Mouse (Mus musculus): Measurements from ENCODE around the gene Lrrc75b.

Lrrc75b gene

DNA sequence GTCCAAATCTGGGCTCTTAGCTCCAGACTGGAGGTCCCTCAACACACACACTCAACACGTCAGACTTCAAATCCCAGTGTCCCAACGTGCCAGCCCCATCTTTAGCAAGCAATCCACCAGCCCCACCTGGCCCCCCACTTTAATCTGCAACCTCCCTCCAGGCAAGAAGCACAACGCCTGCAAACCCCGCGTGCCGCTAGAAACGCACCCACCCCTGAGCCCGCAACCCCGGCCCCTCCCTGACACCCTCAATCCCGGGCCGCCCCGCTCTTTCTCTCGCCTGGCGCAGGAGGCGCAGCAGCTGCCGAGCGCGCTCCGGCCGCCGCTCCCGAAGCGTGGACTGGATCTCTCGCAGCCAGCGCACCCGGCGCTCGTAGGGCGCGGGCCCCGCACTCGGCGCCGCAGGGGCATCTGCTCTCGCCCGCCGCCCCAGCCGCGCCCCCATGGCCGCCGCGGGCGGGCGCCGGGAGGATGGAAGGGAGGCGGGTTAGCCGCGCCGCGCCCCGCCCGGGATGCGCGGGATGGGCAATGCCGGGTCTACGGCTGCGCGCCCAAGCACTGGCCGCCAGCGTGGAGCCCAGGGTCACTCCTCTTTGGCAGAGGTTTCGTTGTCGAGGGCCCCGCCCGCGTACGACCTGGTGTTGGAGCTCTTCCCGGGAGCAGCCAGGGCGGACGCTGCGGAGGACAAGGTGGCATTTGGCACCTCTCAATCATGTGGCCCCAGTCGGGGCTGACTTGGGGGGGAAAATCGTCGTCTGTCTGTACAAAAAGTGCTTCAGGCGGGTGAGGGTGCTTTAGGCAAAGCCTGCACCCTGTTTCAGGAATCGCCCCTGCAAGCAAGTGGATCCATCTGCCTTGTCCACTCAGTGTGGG, at the start of gene Lrrc75b:
Lrrc75b (minus strand) TSS at position 655 of the 873 bp plus-strand sequence.
- WGBS = under 1% methylated on average over 75 of the region's 75 CpGs

DNA sequence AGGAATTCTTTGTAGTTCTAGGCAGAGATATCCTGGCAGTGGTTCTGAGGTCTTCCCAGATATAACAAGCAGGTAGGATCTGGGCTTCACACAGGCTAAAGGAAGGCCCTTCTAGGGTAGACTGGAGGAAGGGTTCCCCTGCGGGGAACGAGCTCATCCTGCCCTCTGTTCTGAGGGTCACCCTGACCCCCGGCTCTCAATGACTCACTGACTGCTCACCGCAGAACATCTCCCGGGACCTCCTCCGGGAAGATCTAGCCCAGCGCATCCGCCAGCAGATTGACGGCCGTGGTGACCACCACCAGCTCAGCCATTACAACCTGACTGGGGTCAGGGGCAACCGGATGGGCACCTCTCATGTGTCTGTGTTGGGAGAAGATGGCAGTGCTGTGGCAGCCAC, 48.8 kb upstream of the Lrrc75b start:
- 95% methylated on average over 11 of the region's 11 CpGs for whole genome bisulfite sequencing

DNA sequence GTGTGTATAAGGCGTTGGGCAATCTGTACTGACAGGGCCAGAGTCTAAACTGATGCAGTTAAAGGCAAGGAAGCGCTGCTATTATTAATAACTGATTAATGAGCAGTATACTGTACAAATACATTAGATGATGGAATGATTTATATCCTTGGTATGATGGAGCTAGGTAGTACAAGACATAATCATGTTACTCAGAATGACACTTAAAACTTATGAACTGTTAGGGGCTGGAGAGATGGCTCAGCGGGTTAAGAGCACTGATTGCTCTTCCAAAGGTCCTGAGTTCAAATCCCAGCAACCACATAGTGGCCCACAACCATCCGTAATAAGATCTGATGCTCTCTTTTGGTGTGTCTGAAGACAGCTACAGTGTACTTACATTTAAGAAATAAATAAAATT, 47.1 kb upstream of the Lrrc75b start:
- 93% methylated on average over 4 of the region's 4 CpGs for WGBS

DNA sequence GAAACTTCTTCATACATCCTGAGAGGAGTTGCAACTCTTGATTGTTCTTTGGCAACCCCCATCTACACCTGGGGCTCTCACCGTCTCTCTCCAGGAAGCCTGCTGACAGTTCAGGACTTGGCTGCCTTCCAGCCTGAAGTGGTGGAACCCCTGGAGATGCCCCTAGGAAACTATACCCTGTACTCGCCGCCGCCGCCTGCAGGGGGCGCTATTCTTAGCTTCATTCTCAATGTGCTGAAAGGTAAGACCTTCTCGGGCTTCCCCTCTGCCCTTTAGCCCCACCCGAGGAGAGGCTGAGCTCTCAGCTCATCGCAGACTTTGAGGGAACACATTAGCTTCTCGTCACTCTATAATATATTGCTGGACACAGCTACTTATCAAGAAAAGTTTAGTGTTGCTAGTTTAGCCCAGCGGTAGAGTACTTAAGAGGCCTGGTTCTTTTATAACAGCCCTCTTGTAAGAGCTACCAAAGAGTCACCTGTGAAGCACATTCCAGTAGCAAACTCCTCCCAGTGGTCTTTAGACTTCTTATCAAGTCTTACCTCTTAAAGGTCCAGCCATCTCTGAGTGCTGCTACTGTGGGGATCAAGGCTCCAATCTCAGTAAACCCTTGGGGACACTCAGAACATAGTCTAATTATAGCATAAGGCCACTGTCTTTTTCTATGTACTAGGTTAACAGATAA, 45.2 kb upstream of the Lrrc75b start:
- WGBS = 43% methylated on average over 11 of the region's 11 CpGs

DNA sequence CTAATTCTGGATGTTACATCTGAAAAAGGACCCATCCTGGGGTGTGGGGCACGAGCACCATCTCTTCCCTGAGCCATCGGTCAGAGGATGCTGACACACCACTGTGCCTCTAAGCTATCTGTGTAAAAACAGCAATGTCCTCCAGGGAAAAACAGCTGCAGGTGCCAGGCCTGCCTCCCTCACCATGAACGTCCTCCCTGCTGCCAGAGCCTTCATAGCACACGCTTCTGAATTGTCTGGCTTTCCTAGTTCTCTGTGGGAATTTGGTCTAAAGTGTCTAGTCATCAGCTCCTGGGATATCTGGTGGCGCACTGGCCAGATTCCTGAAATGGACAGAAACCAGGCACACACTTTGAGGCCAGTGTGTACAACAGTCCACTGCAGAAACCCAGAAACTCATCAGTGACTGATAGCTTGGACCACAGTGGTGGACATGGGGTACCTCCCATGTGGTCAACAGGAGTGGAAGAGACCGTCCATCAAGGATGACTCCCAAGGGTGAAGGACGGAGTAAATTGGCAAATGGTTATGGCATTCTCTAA, 40.1 kb upstream of the Lrrc75b start:
- 84% methylated on average over 7 of the region's 7 CpGs for WGBS

DNA sequence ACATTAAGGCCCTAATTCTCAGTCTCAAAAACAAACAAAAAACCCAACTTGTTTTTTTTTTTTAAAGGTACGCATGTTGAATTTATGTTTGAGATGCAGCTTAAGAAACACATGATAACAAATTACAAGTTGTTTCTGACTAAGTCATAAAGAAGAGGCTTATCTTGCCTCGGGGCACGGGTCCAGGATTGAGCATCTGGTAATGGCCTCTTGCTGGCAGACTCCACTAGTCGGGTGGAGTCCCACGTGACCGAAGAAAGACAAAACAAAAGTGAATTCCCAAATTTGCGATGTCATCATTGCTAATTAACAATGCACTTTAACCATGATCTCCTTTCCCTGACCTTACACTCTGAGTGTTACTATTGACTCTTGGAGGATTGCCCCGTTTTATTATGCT, 35.9 kb upstream of the Lrrc75b start:
- 59% methylated on average over 8 of the region's 8 CpGs for whole genome bisulfite sequencing

DNA sequence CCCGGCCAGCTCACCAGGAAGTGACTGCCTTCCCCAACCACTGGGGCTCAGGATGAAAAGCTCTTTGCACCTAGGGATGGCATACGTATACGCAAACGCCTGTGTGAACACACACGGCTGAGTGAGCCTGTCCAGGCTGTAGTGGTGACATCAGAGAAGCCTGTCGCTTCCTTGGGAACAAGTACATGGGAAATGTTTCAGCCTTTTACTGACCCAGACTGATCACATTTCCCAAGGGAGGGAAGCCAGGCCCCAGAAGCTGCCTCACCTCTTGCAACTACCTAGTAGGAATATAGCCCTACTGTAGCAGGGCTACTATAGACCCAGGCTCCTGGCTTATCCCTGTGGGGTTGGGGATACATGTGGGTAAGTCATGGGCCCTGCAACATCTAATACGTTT, 32.5 kb upstream of the Lrrc75b start:
- 79% methylated on average over 7 of the region's 7 CpGs for WGBS

DNA sequence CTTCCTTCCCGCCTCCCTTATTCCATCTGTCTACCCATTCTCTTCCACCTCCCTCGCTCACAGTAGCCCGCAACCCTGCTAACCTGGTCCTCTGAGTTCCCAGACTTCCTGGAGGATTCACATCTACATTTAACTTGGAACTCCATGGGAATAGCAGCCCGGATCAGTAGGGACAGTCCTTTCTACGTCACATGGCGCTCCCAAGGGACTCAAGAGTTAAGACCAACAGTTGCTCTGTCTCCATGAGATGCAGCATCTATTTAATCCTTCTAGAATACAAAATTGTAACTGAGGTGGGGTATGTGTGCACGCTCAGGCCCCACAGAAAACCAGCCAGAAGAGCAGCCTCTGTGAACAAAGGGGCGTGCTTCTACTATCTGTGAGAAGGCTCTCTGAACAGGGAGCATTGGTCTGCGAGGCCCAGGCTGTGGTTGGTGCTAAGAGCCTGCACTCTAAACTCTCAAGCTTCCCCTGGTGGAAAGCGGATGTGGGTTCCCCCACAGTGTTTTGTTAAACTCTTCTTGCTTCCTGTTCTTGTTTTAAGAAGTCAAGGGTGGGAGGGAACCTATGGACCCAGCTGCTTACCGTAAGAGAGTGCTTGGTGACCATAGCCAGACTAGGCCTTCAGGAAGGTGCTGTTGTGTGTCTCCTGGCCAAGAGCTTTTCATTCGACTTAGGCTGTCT, 31.2 kb upstream of the Lrrc75b start:
- 81% methylated on average over 12 of the region's 12 CpGs for WGBS

DNA sequence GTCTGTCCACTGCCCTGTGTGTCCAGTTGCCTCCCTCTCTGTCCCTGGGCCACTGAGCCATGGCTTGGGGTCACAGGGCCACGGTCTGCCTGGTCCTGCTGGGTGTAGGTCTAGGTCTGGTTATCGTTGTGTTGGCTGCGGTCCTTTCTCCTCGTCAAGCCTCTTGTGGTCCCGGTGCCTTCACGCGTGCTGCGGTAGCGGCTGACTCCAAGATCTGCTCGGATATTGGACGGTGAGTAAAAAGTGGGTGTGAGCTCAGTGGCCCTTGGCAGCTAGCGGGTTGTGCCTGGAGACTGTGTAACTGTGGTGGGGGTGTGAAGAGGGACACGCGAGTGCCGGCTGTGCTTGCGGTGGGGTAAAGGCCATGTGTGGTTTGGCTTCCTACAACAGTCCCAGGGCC, 29.5 kb upstream of the Lrrc75b start:
- WGBS = 77% methylated on average over 16 of the region's 16 CpGs

DNA sequence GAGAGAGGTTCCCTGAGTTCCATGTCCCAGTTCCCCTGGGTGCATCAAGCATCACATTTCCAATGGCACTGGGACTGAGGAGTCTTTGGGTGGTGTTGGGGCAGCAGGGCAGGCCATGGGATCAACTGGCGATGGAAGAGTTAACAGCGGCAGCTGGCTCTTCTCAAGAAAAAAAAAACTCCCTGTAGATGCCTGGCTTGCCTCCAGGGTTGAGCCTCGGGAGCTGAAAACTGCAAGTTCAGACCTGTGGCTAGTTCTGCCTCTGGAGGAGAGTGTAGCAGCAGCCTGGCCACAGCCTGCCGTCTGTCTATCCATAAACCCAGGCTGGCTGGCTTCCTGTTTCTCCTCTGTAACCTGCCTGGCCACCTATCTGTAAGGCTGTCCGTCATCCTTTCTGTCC, 29.0 kb upstream of the Lrrc75b start, which contains the start of gene Ggt5:
Ggt5 (plus strand) TSS at position 212 of the 400 bp plus-strand sequence.
- WGBS = 33% methylated on average over 5 of the region's 5 CpGs

DNA sequence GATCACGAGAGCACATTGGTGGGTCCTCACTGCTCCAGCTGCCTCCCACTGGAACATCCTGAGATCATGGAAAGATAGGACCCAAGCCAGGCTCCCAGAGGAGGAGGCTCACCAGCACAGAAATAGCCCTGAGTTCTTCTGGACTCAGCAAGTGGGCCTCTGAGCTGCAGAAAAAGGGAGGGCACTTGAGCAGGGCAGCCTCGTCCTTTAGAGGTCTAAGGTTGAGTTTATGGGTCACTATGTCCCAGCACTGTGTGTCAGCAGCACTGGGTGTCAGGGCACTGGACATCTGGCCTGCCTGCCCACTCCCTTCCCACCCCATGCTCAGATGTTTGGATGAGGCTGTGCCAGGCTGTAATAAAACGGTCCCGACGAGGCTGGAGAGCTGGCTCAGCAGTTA, 28.2 kb upstream of the Lrrc75b start:
- WGBS = 77% methylated on average over 5 of the region's 5 CpGs

DNA sequence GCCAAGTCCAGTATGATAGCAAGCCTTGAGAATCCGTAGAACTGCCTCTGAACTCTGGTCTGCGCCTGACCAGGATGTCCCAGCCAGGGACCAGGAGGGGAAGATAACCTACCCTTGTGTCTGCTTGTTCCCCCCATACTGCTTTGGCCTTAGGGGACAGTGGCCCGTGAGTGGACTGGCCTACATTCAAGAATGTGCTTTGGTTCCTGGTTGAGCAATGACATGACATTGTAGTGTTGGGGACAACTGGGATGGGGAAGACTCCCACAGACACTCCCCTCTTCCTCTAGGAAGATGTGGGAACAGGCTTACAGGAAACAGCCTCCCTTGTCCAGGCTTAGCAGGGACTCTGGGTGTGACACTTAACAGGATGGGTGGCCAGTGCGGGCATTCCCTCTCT, 27.7 kb upstream of the Lrrc75b start:
- WGBS = 78% methylated on average over 4 of the region's 4 CpGs

DNA sequence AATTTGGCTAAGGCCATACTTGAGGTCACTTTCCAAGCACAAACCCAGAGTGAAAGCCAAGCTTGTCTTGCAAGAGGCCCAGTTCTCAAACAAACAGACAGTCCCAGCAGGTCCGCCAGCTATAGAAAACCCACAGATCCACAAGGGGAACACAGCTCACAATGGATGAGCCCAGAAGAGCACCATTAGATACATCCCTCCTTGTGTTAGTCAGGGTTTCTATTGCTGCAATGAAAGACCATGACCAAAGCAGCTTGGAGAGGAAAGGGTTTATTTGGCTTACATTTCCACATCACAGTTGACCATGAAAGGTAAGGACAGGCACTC, 26.4 kb upstream of the Lrrc75b start:
- 61% methylated on average over 1 of the region's 1 CpGs for WGBS

DNA sequence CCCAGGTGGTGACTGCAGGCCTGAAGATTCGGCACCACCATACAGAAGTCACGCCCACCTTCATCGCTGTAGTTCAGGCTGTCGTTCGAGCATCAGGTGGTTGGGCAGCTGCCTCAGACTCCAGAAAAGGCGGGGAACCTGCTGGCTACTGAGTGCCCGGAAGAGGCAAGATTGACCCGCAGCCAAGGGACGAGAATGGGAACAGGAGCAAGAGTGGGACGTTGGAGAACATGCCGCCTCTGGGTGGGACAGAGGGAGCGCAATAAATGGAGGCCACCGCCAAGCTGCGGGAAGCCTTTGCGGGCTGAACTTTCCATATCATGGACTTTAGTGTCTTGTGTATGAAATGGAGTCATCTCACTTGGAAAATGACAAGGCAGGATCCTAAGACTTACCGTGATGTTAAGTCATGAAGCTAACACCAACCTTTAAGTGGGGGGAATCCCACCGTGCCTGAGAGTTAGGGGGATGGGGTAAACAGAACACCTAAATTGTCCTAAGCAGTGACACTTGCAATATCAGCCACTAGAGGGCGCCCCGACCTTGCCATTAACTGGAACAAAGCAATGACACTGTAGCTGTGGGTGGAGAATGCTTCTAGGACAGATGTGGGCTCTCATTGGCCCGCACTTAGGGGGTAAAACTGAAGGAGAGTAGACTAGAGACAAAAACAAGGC, 25.9 kb upstream of the Lrrc75b start:
- 17% methylated on average over 20 of the region's 20 CpGs for WGBS

DNA sequence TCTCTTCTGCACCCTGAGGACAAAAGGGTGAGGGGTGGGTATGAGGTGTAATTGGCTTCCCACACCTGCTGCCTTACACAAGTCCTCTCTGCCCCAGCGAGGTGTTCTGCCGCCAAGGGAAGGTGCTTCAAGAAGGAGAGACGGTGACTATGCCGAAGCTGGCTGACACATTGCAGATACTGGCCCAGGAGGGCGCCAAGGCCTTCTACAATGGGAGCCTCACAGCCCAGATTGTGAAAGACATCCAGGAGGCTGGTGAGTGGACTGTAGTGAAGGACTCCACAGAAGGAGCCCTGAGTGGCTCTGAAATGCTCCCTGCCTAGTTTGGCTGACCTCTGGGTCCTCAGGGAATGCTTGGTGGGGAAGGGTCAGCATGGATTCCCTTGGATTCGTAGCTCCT, 19.0 kb upstream of the Lrrc75b start:
- WGBS = 90% methylated on average over 6 of the region's 6 CpGs

DNA sequence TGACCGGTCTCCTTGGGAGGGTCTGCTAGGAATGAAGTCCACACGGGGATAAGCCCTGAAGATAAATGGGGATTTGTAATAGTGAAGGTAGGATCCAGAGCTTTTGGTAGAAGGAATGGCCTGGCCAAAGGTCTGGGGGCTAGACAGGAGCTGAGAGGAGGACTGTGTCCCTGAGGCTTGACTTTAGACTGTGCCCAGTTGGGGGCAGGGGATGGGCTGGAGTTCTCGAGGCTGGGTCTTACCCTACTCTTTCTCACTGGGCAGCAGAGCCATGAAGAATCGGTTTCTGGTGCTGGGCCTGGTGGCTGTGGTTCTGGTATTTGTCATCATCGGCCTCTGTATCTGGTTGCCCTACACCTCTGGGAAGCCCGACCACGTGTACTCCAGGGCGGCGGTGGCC, 13.8 kb upstream of the Lrrc75b start:
- WGBS = 94% methylated on average over 9 of the region's 9 CpGs

DNA sequence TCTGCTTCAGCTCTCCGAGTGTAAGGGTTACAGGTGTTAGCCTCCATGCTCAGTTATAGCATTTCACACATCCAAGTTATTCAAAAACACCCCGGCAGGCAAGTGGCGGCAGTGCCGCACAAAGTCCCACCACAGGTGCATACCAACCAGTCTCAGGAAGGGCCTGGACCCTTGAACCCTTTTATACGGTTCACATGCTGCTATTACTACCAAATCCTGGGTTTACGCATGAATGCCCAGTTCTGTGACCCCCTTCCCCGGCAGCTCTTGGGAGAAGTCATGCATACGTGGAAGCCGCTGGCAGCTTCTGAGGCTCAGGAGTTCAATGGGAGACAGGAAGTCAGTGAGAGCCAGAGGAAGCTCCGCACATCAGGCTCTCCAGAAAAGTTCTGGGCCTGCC, 13.1 kb upstream of the Lrrc75b start:
- 76% methylated on average over 10 of the region's 10 CpGs for WGBS

DNA sequence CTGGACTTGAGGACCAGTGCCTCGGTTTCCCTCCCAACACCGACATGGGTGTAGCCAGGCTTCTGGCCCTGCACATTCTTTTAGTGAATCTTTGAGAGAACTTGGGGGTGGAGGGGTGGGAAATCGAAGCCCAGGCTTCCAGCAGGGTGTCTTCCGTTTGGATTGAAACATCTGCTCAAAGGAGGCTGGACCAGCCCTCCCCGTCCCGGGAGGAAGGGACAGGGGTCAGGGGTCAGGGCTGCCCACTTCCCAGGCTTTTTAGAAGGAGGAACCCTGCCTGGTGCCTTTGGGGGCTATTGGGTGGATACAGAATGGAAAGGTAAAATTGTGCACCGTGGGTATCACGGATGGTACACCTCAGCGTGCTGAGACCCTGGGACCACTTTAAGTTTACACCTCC, 11.8 kb upstream of the Lrrc75b start:
- 46% methylated on average over 9 of the region's 9 CpGs for WGBS

DNA sequence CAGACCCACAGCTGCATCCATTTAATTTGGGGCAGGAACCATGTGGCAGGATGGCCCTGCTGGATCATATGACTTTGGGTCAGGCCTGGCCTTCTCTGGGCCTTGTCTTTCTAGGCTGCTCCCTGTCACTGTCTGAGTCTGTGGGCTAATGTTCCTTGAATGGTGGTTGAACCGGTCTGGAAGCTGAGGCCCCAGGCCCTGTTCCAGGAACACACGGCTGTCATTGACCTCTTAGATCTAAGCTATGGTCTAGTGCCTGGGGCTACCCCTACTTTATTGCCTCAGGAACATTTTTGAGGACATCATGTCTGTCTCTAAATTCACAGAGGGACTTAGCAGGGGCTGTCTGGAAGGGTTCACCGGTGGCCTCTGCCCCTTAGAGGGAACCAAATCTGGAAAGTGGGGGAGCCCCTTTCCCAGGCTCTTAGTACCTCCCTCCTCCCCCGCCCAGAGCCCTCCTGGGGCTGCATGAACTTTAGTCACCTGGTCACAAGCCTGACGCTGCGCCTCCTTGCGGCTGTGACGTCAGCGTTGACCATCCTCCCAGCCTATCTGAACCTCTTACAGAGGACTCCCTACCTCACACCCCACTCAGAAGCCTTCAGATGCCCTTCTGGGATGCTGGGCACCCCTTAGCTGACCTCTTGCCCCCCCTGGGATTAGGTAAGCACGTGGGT, 11.0 kb upstream of the Lrrc75b start:
- WGBS = 64% methylated on average over 10 of the region's 10 CpGs

DNA sequence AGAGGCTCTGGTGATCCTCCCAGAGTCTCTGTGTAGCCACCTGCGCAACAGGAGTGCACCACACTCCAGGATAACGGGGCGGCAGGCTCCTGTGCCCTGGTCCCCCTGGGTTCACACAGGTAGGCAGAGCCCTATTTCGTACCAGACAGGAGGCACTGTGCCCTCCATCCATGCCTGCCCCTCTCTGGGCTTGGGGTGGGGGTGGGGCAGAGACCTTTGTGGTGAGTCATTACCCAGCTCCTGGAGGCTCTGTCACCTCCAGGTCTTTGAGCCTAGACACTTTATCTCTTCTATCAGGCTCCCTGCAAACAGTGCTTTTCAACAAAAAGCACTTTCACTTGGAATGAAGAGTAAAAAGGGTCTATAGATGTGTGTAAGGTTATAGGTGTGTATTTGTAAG, 8.7 kb upstream of the Lrrc75b start:
- 67% methylated on average over 4 of the region's 4 CpGs for WGBS

DNA sequence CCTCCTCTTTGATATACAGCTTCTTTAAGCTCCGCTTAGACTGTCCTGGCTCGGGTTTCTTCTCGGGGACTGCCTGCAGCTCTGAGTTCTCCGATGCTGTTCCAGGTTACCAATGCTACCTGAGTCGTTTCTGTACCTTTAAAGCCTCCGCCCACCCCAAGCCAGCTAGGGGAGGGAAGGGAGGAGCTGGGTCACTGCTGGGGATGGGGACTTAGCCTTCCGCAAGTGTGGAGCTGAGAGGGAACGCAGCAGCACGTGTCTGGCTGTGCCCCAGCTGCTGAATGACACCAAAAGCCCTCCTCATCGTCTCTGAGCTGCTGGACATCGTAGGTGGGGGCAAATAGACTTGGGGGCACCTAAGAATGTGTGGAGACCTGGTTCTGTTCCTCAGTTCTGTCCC, 8.3 kb upstream of the Lrrc75b start:
- WGBS = 37% methylated on average over 11 of the region's 11 CpGs

Measured in cerebral cortex, adult 2 months (tissue).